Mouse (Mus musculus) left cerebral cortex, adult 8-10 months (tissue): ENCODE data around the gene Tmcc3. TPM values are rescaled to one million over a fixed set of nuclear protein-coding genes. Genes with fewer than 3 reads are reported as not detected.

Experiments
- DNase-seq, 2 experiments: peaks; one replicate each; pipeline ENCODE4 v3.0.0; 2022; ENCODE audit warnings: low spot score in 2 of 2
- total RNA-seq, 4 experiments: library from RNA; stranded (reverse); gene quantifications; 2 replicates each; pipeline ENCODE4 v1.2.4; 2022

Tmcc3 gene
- total RNA-seq, 4 experiments from 2014 or later: 37.5 to 45.6 (median 39.7) TPM

- no peak for DNase-seq
These were observed 20.8 kb downstream of the Tmcc3 start for GRCm38 (mm10) chr10:94332358-94333137.

- DNase-seq: no peak
These were observed 21.6 kb downstream of the Tmcc3 start for GRCm38 (mm10) chr10:94333328-94333727.

GRCm38 (mm10) chr10:94335047-94335446 is 23.3 kb downstream of the Tmcc3 start:
- DNase-seq: no peak

GRCm38 (mm10) chr10:94336071-94336470 is 24.3 kb downstream of the Tmcc3 start:
- DNase-seq: no peak

- no peak for DNase-seq
These were observed 29.8 kb downstream of the Tmcc3 start for GRCm38 (mm10) chr10:94341501-94341900.

GRCm38 (mm10) chr10:94342256-94342655 is 30.5 kb downstream of the Tmcc3 start:
- DNase-seq: no peak

GRCm38 (mm10) chr10:94343581-94343980 is 31.8 kb downstream of the Tmcc3 start:
- peak in 1 of 2 experiments; percentile 26 for DNase-seq

GRCm38 (mm10) chr10:94344631-94345417 is 33.1 kb downstream of the Tmcc3 start:
- DNase-seq: no peak

- no peak for DNase-seq
These were observed 33.9 kb downstream of the Tmcc3 start for GRCm38 (mm10) chr10:94345509-94346252.

- no peak for DNase-seq
These were observed 34.8 kb downstream of the Tmcc3 start for GRCm38 (mm10) chr10:94346596-94346995.

GRCm38 (mm10) chr10:94347296-94347695 is 35.5 kb downstream of the Tmcc3 start:
- no peak for DNase-seq

GRCm38 (mm10) chr10:94347959-94348358 is 36.2 kb downstream of the Tmcc3 start:
- no peak for DNase-seq

GRCm38 (mm10) chr10:94350207-94350606 is 38.5 kb downstream of the Tmcc3 start:
- DNase-seq: no peak

- DNase-seq: no peak
These were observed 39.3 kb downstream of the Tmcc3 start for GRCm38 (mm10) chr10:94350896-94351661.

GRCm38 (mm10) chr10:94352172-94352876 is 40.6 kb downstream of the Tmcc3 start:
- DNase-seq: no peak

GRCm38 (mm10) chr10:94352877-94353853 is 41.4 kb downstream of the Tmcc3 start:
- no peak for DNase-seq

GRCm38 (mm10) chr10:94354005-94354404 is 42.3 kb downstream of the Tmcc3 start:
- no peak for DNase-seq

- no peak for DNase-seq
These were observed 42.7 kb downstream of the Tmcc3 start for GRCm38 (mm10) chr10:94354427-94354826.

- DNase-seq: no peak
These were observed 44.9 kb downstream of the Tmcc3 start for GRCm38 (mm10) chr10:94356504-94357169.
